Mouse (Mus musculus) limb, embryonic 11.5 days (tissue): ENCODE measurements around the gene Msantd2. TPM values are rescaled to one million over a fixed set of nuclear protein-coding genes. Genes with fewer than 3 reads are reported as not detected.
A peak's percentile ranks its signal among the peaks of the same experiment; 100 is the strongest.

Experiments
- ATAC-seq: fragments of 200-750 bp; cut with Nextera tagmentation; 2 replicates; pipeline ENCODE4 v1.8.0; 2017; ENCODE audit warnings: low read depth; ENCODE audit not compliant: insufficient number of reproducible peaks, low FRiP score, low TSS enrichment
- DNase-seq: peaks from one replicate; pipeline ENCODE4 v3.0.0-alpha.2; 2015; ENCODE audit warnings: low spot score
- H3K27ac ChIP-seq: fragments of 300-500 bp; sonication (generic); replicated peaks from 2 replicates; pipeline ENCODE4 v1.5.1; 2014; ENCODE audit warnings: low read depth, mild to moderate bottlenecking, low read length
- H3K27me3 ChIP-seq: fragments of 300-500 bp; sonication (generic); 2 replicates; pipeline ENCODE4 v1.6.1; 2014; ENCODE audit warnings: mild to moderate bottlenecking, low read length, mixed read lengths; ENCODE audit not compliant: control insufficient read depth, insufficient read depth
- H3K36me3 ChIP-seq: fragments of 300-500 bp; sonication (generic); 2 replicates; pipeline ENCODE4 v1.6.1; 2014; ENCODE audit warnings: mild to moderate bottlenecking, low read length, moderate library complexity, mixed read lengths; ENCODE audit not compliant: control insufficient read depth, insufficient read depth
- H3K4me1 ChIP-seq: fragments of 300-500 bp; sonication (generic); 2 replicates; pipeline ENCODE4 v1.6.1; 2014; ENCODE audit warnings: low read length, mixed read lengths; ENCODE audit not compliant: control insufficient read depth, insufficient read depth
- H3K4me2 ChIP-seq: fragments of 300-500 bp; sonication (generic); 2 replicates; pipeline ENCODE4 v1.6.1; 2014; ENCODE audit warnings: low read depth, mild to moderate bottlenecking, moderate library complexity; ENCODE audit not compliant: severe bottlenecking
- H3K4me3 ChIP-seq: fragments of 300-500 bp; sonication (generic); 2 replicates; pipeline ENCODE4 v1.5.1; 2014; ENCODE audit warnings: low read depth, low read length
- H3K9ac ChIP-seq: fragments of 300-500 bp; sonication (generic); 2 replicates; pipeline ENCODE4 v1.6.1; 2014; ENCODE audit warnings: mild to moderate bottlenecking, low read length
- H3K9me3 ChIP-seq: fragments of 300-500 bp; sonication (generic); 2 replicates; pipeline ENCODE4 v1.6.1; 2016; ENCODE audit warnings: low read length; ENCODE audit not compliant: control insufficient read depth
- WGBS: fragments of 180-500 bp; shearing (Covaris S2); extraction: QIAGEN DNeasy Blood & Tissue Kit; methylation state at CpG from one replicate; pipeline ENCODE4 v1.1.7; 2014; 5-methylcytosine and 5-hydroxymethylcytosine counted together
- polyA plus RNA-seq: library from polyadenylated mRNA; unstranded; fragments of >200 nt; fragmentation: Nextera tagmentation; extraction: Ambion mirVana; gene quantifications from 2 replicates; pipeline ENCODE4 v1.2.1, GENCODE M21; 2014

The Msantd2 gene
- polyA plus RNA-seq: 34.1 and 35.6 TPM in 2 replicates

- peak within 1 kb of the TSS; percentile 94 for H3K4me3 ChIP-seq
- peaks cover 10% of the 10 kb centered on the region for H3K4me1 ChIP-seq
- peak within 1 kb of the TSS; percentile 94 for H3K9ac ChIP-seq
- H3K27ac ChIP-seq: peak within 1 kb of the TSS; percentile 98
- DNase-seq (peak; percentile 96), ATAC-seq (peak; percentile 95)
- no peaks in the 10 kb centered on the region for H3K27me3 ChIP-seq
- H3K36me3 ChIP-seq: no peaks in the 10 kb centered on the region; the same call in 1 of the 2 replicates
- H3K4me2 ChIP-seq: peak within 1 kb of the TSS; percentile 88
- H3K9me3 ChIP-seq: no peaks in the 10 kb centered on the region
- WGBS: under 1% methylated on average over 44 of the region's 44 CpGs
Measured at GRCm38 (mm10) chr9:37488611-37489396, at the start of gene Msantd2. TSS of gene Msantd2 (plus strand) at chr9:37489319.

- Histone ChIP-seq H3K4me3 (no peak overlapping the region), H3K4me1 (peaks cover 10% of the 10 kb centered on the region; the same call in 1 of the 2 replicates), H3K27me3 (peaks cover 60% of the 10 kb centered on the region), H3K27ac (no peak overlapping the region), H3K9me3 (no peaks in the 10 kb centered on the region), H3K4me2 (no peak overlapping the region), H3K9ac (no peak overlapping the region), H3K36me3 (no peaks in the 10 kb centered on the region)
- DNase-seq (no peak), ATAC-seq (no peak)
- WGBS: 2% methylated on average over 5 of the region's 5 CpGs
Measured at GRCm38 (mm10) chr9:37452401-37452800, 36.7 kb upstream of the Msantd2 start.

DNA sequence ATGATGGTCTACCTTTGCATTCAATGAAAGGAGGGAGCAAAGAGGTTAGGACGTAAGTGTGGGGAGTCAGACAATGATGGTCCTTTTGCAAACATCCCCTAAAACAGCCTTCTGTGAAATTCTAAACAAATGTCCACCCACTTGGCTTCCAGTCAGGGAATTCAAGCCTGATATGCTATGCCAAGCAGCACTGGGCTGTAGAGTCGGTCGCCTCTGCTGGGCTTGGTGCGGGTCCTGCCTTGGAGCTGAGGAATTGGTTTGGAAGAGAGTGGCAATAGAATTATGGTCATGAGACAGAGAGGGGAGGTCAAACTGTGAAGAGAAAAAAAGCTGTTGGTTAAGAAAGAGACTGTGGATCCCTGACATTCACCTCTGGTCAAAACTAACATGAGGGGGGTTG, 35.8 kb upstream of the Msantd2 start:
- H3K9me3 ChIP-seq: no peaks in the 10 kb centered on the region
- DNase-seq (no peak), ATAC-seq (no peak)
- H3K27me3 ChIP-seq: peaks cover 70% of the 10 kb centered on the region
- H3K4me2 ChIP-seq: no peak overlapping the region
- no peak overlapping the region for H3K9ac ChIP-seq
- no peak overlapping the region for H3K27ac ChIP-seq
- 35% methylated on average over 4 of the region's 4 CpGs for WGBS
- H3K36me3 ChIP-seq: no peaks in the 10 kb centered on the region
- peaks cover 10% of the 10 kb centered on the region; the same call in 1 of the 2 replicates for H3K4me1 ChIP-seq
- H3K4me3 ChIP-seq: no peak overlapping the region

DNA sequence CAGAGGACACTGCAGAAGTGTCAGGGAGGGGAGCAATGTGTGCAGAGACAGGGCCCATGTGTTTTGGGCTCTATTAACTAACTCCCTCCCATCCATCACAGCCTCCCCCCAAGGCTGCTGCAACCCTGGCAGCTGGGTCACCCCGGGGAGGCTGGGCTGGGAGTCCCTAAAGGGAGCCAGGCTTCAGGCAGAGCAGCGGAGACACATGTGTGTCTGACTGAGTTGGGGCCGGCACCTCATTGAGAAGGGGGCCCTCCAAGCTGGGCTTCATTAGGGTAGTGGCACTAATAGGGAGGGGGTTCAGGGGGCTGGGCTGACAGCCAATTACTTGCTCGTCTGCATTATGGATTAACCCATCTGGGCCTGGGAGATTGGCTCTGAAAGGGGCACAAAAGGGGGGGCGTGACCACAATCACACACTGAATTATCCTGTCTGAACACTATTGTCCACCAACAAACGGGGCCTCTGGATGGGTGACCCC, 35.1 kb upstream of the Msantd2 start:
- H3K27me3 ChIP-seq: peaks cover 77% of the 10 kb centered on the region
- ATAC-seq: no peak

GRCm38 (mm10) chr9:37454991-37455390, 34.1 kb upstream of the Msantd2 start:
- H3K27ac ChIP-seq: no peak overlapping the region
- H3K36me3 ChIP-seq: no peaks in the 10 kb centered on the region
- no peak for ATAC-seq
- H3K4me3 ChIP-seq: no peak overlapping the region
- H3K9ac ChIP-seq: no peak overlapping the region
- peaks cover 85% of the 10 kb centered on the region for H3K27me3 ChIP-seq
- 5% methylated on average over 3 of the region's 3 CpGs for WGBS
- DNase-seq: no peak
- H3K4me1 ChIP-seq: peaks cover 11% of the 10 kb centered on the region
- H3K9me3 ChIP-seq: no peaks in the 10 kb centered on the region
- H3K4me2 ChIP-seq: no peak overlapping the region

More for the DNA sequence above, 35.1 kb upstream of the Msantd2 start:
- no peak overlapping the region for H3K4me3 ChIP-seq
- H3K9ac ChIP-seq: no peak overlapping the region
- 3% methylated on average over 6 of the region's 6 CpGs for WGBS
- H3K4me1 ChIP-seq: peaks cover 10% of the 10 kb centered on the region; the same call in 1 of the 2 replicates
- no peak overlapping the region for H3K27ac ChIP-seq
- H3K9me3 ChIP-seq: no peaks in the 10 kb centered on the region
- no peak for DNase-seq
- H3K36me3 ChIP-seq: no peaks in the 10 kb centered on the region
- H3K4me2 ChIP-seq: no peak overlapping the region

DNA sequence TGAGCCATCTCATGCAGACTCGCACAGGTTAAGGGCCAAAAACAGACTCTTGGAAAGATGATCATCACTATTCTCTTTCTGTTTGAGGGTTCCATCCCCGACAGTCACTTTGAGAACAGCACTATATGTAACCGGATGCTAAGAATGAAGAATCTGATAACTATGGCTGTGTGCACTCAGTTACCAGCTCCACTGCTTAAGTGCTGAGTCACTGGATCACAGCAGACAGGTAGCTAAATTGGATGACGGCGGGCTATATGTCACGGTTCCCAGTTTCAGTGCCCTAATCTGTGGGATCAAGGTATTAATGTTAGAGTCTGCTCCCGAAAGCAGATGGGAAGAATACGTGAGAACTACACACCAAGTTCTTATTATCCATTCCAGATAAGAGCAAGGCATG, 33.3 kb upstream of the Msantd2 start:
- no peak overlapping the region for H3K9ac ChIP-seq
- ATAC-seq (no peak), DNase-seq (no peak)
- H3K4me2 ChIP-seq: peak overlapping the region; percentile 4; the same call in 1 of the 2 replicates
- no peak overlapping the region for H3K4me3 ChIP-seq
- no peak overlapping the region for H3K27ac ChIP-seq
- H3K27me3 ChIP-seq: peaks cover 90% of the 10 kb centered on the region
- H3K36me3 ChIP-seq: no peaks in the 10 kb centered on the region
- H3K4me1 ChIP-seq: peaks cover 19% of the 10 kb centered on the region
- WGBS: 3% methylated on average over 8 of the region's 8 CpGs
- no peaks in the 10 kb centered on the region for H3K9me3 ChIP-seq

DNA sequence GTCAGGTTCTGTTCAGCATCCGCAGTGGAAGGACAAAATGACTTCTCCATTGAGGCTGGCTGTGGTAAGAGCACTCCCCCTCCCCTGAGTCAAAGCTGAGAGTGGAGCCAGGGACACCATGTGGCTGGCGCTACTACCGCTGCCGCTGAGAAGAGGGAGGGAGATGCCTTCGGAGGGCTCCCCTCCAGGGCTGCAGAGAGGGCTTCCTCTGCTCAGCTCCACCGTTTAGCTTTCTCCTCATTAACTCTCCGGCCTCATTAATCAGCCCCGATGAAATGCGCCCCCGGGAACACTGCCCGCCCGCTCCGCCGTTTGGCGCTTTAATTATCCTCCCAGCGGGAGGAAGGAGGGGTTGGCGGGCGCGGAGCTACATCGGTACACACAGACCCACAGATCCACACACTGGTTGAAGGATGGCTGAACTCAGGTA, 32.6 kb upstream of the Msantd2 start:
- Histone ChIP-seq H3K4me2 (peak overlapping the region; percentile 53), H3K4me1 (peaks cover 19% of the 10 kb centered on the region), H3K9me3 (no peaks in the 10 kb centered on the region), H3K27ac (no peak overlapping the region), H3K4me3 (0 out of 2 replicates have a peak overlapping the region, but pooled peaks have one; percentile 7), H3K36me3 (no peaks in the 10 kb centered on the region), H3K9ac (no peak overlapping the region), H3K27me3 (peaks cover 92% of the 10 kb centered on the region)
- ATAC-seq (peak; percentile 59; the same call in 1 of the 2 replicates), DNase-seq (peak; percentile 64)
- WGBS: under 1% methylated on average over 20 of the region's 20 CpGs

GRCm38 (mm10) chr9:37457151-37457550, 32.0 kb upstream of the Msantd2 start:
- Histone ChIP-seq H3K4me2 (no peak overlapping the region), H3K27me3 (peaks cover 95% of the 10 kb centered on the region), H3K36me3 (no peaks in the 10 kb centered on the region), H3K9me3 (no peaks in the 10 kb centered on the region), H3K4me1 (peaks cover 19% of the 10 kb centered on the region), H3K27ac (no peak overlapping the region), H3K4me3 (no peak overlapping the region), H3K9ac (no peak overlapping the region)
- ATAC-seq (no peak), DNase-seq (peak; percentile 27)
- 41% methylated on average over 1 of the region's 1 CpGs for WGBS
